Mouse (Mus musculus) Muller cell, postnatal 12 days (primary cell): Measurements from ENCODE around the gene Golga3.

Experiments
- DNase-seq: peaks from one replicate; pipeline ENCODE4 v3.0.0-alpha.2; 2015; ENCODE audit errors: inconsistent ontology term

Golga3 gene

GRCm38 (mm10) chr5:110176362-110177020 is at the start of gene Golga3:
Gene Golga3 (plus strand): TSS chr5:110176701.
- DNase-seq, result peak; percentile 98

DNA sequence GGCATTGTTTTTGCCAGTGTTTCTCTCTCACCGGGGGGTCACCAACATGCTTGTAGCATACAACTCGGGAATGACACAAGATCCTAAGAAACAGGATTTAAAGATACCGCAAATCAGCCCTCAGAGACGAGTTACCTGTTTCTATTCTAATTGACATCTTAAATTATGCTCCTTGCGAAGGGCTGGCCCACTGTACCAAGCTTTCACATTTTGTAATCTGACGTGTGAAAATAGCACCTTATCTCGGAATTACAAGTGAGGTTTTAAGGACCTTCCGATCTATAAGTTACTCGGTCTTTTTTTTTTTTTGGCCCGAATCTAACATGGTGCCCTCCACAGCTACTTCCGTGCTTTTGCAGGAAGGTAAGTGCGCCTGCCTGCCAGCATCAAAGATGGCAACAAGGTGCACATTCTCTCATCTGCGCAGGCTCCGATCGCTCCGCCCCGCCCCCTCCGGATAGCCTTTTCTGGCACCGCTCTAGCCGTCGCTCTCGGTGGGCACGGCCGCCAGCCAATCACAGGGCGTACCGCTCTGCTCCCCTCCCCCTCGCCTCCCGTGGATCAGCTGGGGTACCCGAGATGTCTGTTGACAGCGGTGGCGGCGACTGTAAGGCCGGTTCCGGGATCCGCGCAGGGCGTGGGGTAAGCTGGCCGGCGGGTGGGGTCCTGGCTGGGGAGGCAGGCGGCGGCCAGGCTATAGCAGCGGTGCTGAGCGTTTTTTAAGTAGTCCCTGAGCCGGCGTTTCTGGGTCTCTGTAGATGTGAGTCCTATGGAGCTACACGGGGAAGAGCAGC is 41.0 kb upstream of the Golga3 start, which contains the start of gene Chfr:
TSS of gene Chfr (plus strand) at position 550 of the 794 bp plus-strand sequence.
- peak; percentile 99 for DNase-seq

- no peak for DNase-seq
These were observed 40.4 kb upstream of the Golga3 start for GRCm38 (mm10) chr5:110136087-110136464.

DNA sequence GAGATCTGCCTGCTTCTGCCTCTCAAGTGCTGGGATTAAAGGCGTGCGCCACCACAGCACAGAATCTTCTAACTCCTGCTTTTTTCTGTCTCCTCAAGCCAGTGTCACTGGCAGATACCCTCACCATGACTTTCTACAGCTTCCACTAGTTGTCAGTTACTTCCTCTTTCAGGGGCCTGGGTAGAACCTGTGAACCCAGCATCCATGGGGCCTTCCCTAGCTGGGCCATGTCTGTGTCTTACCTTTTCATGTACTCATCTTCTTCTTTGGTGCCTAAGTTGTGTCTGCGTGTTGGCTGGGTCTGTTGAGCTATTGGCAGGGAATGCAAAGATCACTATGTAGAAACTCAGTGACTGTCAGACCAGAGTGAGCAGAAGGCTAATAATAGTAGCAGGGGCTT is 38.7 kb upstream of the Golga3 start:
- no peak for DNase-seq

DNA sequence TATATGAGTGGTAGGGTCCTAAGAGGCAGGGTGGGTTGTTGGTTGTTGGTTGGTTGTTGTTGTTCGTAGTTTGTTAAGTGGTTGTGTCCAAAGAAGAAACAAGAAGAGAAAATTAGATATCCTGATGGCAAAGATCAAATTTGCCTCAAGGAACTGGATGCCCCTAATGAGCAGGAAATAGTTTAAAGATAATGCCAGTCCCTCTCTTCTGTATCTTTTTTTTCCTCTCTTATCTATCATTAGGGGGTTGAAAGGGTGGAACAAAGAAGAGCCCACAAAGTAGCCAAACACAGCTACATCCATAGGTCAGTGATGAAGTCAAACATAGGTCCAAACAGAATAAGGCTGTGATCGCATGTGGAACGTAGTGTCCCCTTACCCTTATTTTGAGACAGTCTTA is 37.2 kb upstream of the Golga3 start:
- DNase-seq, result no peak

DNA sequence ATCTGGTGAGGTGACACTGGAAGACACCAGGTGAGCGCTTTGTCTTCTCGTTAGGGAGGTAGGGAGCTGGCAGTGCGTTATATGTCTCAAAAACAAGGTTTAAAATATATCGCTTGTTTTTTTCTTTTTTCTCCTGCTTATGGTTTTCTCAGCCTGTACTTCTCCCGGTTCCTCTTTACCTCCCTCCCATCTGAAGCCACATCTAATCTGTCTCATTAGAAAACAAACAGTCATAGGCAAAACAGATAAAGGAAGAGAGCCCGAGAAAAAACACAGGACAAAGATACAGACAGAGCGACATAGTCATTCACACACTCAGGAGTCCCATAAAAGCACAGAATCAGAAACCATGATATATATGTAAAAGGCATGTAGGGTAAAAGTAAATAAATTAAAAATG is 36.1 kb upstream of the Golga3 start:
- DNase-seq, result no peak

DNA sequence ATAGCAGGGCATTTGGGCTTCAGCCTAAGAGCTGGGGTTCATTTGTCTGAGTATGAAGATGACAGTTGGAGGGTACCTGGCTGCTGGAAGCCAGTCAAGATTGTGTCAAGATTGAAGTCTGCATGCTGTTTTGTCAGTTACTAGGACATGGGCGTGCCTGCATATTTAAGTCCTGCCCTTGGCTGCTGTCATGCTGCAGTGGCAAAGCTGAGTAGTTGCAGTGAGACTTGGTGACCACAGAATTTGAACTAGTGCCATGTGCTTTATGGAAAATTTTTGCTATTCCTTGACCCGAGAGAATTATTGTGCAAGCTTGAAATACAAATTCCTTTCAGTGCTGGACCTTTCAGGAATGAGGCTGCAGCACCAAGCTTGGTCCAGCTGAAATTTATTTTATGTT is 34.2 kb upstream of the Golga3 start:
- peak; percentile 81 for DNase-seq

- DNase-seq, result no peak
These were observed 33.5 kb upstream of the Golga3 start for GRCm38 (mm10) chr5:110143007-110143406.

- DNase-seq, result no peak
These were observed 7.1 kb upstream of the Golga3 start for GRCm38 (mm10) chr5:110169374-110169773.

- no peak for DNase-seq
These were observed 520 bp downstream of the Golga3 start for GRCm38 (mm10) chr5:110177021-110177420.

GRCm38 (mm10) chr5:110178628-110179027 is 2.1 kb downstream of the Golga3 start:
- no peak for DNase-seq

GRCm38 (mm10) chr5:110181716-110182115 is 5.2 kb downstream of the Golga3 start:
- DNase-seq, result peak; percentile 41

- no peak for DNase-seq
These were observed 26.8 kb downstream of the Golga3 start for GRCm38 (mm10) chr5:110203164-110203895.

GRCm38 (mm10) chr5:110204777-110205176 is 28.3 kb downstream of the Golga3 start:
- no peak for DNase-seq

DNA sequence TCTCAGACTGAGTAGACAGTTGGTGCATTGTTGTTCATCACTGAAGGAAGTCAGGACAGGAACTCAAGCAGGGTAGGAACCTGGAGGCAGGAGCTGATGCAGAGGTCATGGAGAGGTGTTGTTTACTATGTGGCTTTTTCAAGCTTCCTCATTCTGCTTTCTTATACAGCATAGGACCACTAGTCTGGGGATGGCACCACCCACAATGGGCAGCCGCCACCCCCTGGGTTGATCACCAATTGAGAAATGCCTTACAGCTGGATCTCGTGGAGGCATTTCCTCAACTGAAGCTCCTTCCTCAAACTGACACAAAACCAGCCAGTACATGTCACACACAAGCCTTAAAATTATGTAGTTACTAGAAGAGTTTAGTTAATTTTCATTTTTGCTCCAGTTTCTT is 34.8 kb downstream of the Golga3 start:
- DNase-seq, result no peak

GRCm38 (mm10) chr5:110216780-110217179 is 40.3 kb downstream of the Golga3 start:
- no peak for DNase-seq

GRCm38 (mm10) chr5:110220331-110220730 is 43.8 kb downstream of the Golga3 start:
- no peak for DNase-seq

DNA sequence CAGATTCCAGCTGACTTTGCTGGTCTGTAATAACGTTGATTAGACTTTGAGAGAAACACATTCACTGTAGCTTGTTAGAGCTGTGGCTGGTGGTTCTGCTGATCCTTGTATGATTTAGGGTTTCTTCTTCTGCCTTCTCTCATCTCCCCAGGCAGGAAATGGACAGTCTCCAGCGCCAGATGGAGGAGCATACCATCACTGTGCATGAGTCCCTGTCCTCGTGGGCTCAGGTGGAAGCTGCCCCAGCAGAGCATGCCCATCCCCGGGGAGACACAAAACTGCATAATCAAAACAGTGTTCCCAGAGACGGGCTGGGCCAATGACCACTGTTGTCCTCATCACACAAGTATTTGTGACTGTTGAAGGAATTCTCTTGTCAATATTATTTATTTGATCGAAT is 46.3 kb downstream of the Golga3 start:
- DNase-seq, result no peak

DNA sequence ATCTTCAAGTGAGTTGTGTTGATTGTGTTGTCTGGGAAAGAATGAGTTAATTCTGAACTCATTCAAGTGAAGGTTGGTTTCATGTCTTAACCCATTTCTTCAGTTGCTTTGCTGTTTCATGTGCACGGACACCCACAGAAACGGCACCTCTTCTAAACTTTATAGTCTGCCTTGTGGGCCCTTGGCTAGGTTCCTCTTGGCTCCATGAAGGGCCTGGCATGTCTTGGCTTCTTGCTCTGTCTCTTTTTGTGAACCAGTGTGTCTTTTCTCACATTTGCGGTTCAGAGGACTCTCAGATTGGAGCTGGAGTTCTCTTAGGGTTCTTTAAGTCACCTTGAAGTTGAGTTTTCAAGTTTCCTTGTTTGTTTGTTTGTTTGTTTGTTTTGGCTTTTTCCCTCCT is 48.6 kb downstream of the Golga3 start:
- DNase-seq, result no peak

DNA sequence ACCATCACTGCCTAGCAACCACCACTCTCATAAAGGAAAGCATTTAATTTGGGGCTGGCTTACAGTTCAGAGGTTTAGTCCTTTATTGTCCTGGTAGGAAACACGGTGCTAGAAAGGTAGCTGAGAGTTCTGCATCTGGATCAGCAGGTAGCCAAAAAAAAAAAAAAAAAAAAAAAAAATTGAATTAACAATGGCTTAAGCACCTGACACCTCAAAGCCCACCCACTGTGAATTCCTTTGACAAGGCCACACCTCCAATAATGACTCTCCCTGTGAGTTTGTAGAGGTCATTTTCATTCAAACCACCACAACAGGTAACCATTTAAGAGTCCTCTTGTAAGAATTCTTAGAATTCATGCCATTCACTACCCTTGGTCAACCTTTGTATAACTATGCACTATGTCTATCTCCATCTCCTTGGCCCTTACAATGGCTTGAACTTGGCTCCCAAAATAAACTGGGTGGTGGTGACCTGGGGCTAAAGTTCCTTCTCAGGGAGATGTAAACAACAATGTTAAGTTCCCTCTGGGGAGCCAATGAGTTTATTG is 50.9 kb downstream of the Golga3 start:
- no peak for DNase-seq

GRCm38 (mm10) chr5:110230401-110230779 is 53.9 kb downstream of the Golga3 start:
- DNase-seq, result no peak

GRCm38 (mm10) chr5:110230780-110231461 is 54.4 kb downstream of the Golga3 start, which contains the start of gene Ankle2:
Gene Ankle2 (plus strand): TSS chr5:110231004.
- peak; percentile 96 for DNase-seq
